Mouse (Mus musculus): ENCODE results near the gene Trappc2l. TPM values are rescaled to one million over a fixed set of nuclear protein-coding genes. Genes with fewer than 3 reads are reported as not detected.

The Trappc2l gene
- polyA plus RNA-seq, 1 experiment from 2014 or later, result 41.4 TPM

DNA sequence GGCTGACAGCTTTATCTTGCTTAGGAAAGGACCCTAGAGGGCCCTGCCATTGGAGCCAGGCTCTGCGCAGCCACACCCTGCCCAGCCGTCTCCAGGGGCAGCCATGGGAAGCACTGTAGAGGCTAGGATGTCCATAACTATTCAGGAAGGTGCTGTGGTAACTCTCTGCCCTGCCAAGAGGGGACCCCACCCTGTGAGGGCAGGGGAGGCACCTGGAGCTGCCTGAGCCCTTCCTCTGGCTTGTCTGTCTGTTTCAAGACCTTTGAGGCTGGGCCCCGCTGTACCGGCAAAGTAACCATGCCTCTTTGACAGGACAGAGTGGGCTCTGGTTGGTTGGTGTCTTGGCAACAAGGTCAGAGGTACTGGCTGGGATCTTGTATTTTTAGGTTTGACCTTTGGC is 29.4 kb downstream of the Trappc2l start:
- no peak overlapping the region for H3K4me2 ChIP-seq (ENCODE audit: low read depth, low read length)
- H3K27me3 ChIP-seq (ENCODE audit: control insufficient read depth, insufficient read depth, low read length), result no peaks in the 10 kb centered on the region
- H3K4me3 ChIP-seq (replicated peaks; ENCODE audit: low read length), result no peak overlapping the region
- no peak overlapping the region for H3K27ac ChIP-seq (ENCODE audit: low read length)
- H3K36me3 ChIP-seq (ENCODE audit: control insufficient read depth, insufficient read depth, low read length), result no peaks in the 10 kb centered on the region
- WGBS, result 76% methylated on average over 4 of the region's 4 CpGs
- peaks cover 50% of the 10 kb centered on the region for H3K4me1 ChIP-seq (ENCODE audit: control insufficient read depth, insufficient read depth, low read length)
- H3K9me3 ChIP-seq (replicated peaks; ENCODE audit: control insufficient read depth, low read length), result no peaks in the 10 kb centered on the region
- ATAC-seq (ENCODE audit: insufficient read depth, low FRiP score), result no peak
- H3K9ac ChIP-seq (ENCODE audit: low read length), result no peak overlapping the region

DNA sequence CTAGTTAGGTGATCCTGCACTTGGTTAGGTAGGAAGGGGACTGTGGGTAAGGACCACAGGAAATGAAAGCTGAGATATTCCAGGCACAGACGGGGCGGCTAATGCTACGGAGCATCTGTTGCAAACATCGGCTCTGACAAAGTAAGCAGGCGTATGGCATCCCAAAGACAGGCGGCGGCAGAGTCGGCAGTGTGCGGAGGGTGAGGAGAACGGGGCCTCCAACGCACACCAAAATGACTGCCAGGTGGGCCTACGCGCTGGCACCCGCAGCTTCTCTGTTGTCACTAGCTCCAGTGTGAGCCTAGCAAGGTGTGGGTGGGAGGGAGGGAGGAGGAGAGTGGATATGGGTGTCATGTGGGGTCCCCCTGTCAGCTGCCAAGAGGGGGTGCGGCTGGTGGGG is 30.0 kb downstream of the Trappc2l start:
- H3K36me3 ChIP-seq (ENCODE audit: control insufficient read depth, insufficient read depth, low read length), result no peaks in the 10 kb centered on the region
- H3K4me3 ChIP-seq (replicated peaks; ENCODE audit: low read length), result no peak overlapping the region
- H3K27me3 ChIP-seq (ENCODE audit: control insufficient read depth, insufficient read depth, low read length), result no peaks in the 10 kb centered on the region
- no peak overlapping the region for H3K4me2 ChIP-seq (ENCODE audit: low read depth, low read length)
- H3K27ac ChIP-seq (ENCODE audit: low read length), result no peak overlapping the region
- 61% methylated on average over 15 of the region's 15 CpGs for WGBS
- no peaks in the 10 kb centered on the region for H3K9me3 ChIP-seq (replicated peaks; ENCODE audit: control insufficient read depth, low read length)
- no peak overlapping the region for H3K9ac ChIP-seq (ENCODE audit: low read length)
- H3K4me1 ChIP-seq (ENCODE audit: control insufficient read depth, insufficient read depth, low read length), result peaks cover 47% of the 10 kb centered on the region
- no peak for ATAC-seq (ENCODE audit: insufficient read depth, low FRiP score)

DNA sequence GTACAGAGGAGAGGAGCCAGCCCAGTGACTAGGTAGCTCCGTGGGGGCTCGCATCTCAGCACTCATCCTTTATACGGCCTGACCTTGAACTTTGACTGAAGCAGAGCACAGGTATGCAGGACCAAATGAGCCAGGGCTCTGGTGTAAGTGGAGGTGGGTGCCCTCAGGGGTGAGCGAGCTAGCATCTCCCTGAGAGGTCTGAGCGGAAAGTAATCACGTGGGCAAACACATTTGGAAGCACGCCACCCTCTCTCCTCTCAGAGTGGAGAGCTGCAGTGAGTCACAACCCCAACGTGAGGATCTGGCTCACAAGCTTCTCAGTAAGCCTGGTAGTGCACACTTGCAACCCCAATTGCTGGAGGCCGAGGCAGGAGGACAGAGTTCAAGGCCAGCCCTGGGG is 30.6 kb downstream of the Trappc2l start:
- Histone ChIP-seq H3K36me3 (ENCODE audit: control insufficient read depth, insufficient read depth, low read length) (no peaks in the 10 kb centered on the region), H3K4me1 (ENCODE audit: control insufficient read depth, insufficient read depth, low read length) (peaks cover 41% of the 10 kb centered on the region), H3K4me3 (replicated peaks; ENCODE audit: low read length) (no peak overlapping the region), H3K27ac (ENCODE audit: low read length) (no peak overlapping the region), H3K27me3 (ENCODE audit: control insufficient read depth, insufficient read depth, low read length) (no peaks in the 10 kb centered on the region), H3K9me3 (replicated peaks; ENCODE audit: control insufficient read depth, low read length) (no peaks in the 10 kb centered on the region), H3K4me2 (ENCODE audit: low read depth, low read length) (no peak overlapping the region), H3K9ac (ENCODE audit: low read length) (no peak overlapping the region)
- ATAC-seq (ENCODE audit: insufficient read depth, low FRiP score), result no peak
- 43% methylated on average over 9 of the region's 9 CpGs for WGBS

DNA sequence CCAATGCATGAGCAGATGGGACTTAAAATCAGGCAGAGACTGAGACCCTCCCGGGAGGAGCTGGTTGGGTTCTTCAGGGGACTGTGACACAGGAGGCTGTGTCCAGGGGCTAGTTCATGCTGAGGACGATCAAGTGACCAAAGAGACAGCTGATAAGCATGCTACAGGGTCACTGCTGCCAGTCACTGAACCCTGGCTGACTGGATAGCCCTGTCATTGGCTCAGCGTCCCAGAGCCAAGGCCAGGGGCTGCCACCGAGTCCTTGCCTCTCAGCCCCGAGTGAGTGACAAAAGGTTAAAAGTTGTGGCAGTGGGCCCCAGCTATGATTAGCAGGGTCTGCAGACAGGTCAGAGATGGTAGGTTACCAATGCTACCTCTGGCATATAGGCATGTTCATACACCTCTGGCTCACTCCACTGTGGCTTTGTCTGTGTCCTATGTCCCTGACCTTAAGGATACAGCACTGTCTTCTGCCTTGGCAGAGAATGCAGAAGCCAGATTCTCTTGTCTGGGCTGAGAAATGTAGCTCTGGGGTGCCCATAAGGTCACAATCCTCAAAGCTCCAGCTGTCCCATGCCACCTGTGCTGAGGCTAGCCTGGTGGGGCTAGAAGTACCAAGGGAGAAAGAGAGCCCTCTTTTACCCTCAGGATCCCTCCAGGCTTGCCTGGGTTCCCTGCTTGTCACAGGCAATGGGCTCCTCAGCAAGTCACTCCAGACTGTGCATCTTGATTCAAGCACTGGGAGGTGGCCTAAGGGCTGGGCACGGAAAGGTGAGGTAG is 32.9 kb downstream of the Trappc2l start:
- H3K4me1 ChIP-seq (ENCODE audit: control insufficient read depth, insufficient read depth, low read length), result peaks cover 27% of the 10 kb centered on the region
- H3K27me3 ChIP-seq (ENCODE audit: control insufficient read depth, insufficient read depth, low read length), result no peaks in the 10 kb centered on the region
- no peak for ATAC-seq (ENCODE audit: insufficient read depth, low FRiP score)
- H3K4me2 ChIP-seq (ENCODE audit: low read depth, low read length), result no peak overlapping the region
- H3K9ac ChIP-seq (ENCODE audit: low read length), result no peak overlapping the region
- no peak overlapping the region for H3K27ac ChIP-seq (ENCODE audit: low read length)
- H3K36me3 ChIP-seq (ENCODE audit: control insufficient read depth, insufficient read depth, low read length), result no peaks in the 10 kb centered on the region
- H3K9me3 ChIP-seq (replicated peaks; ENCODE audit: control insufficient read depth, low read length), result no peaks in the 10 kb centered on the region
- WGBS, result 71% methylated on average over 6 of the region's 6 CpGs
- no peak overlapping the region for H3K4me3 ChIP-seq (replicated peaks; ENCODE audit: low read length)

DNA sequence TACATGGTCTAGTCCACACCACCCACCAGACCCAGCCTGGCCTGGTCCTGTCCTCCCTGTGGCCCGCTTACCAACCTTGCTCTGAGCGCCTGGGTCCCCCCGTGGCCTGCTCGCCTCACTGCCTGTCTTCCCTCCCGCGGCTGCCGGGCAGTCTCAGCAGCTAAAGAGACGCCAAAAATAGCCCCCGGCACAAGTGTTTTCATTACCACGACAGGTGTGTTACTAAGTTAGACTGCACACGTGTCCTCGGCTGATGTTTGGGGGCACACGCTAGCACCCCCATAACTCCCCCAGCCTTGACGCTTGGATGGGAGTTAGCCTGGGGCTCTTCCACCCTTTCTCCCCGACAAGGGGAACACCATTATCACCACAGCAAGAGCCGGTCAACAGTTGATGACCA is 34.9 kb downstream of the Trappc2l start:
- 89% methylated on average over 16 of the region's 16 CpGs for WGBS
- no peak for ATAC-seq (ENCODE audit: insufficient read depth, low FRiP score)
- no peak overlapping the region for H3K9ac ChIP-seq (ENCODE audit: low read length)

DNA sequence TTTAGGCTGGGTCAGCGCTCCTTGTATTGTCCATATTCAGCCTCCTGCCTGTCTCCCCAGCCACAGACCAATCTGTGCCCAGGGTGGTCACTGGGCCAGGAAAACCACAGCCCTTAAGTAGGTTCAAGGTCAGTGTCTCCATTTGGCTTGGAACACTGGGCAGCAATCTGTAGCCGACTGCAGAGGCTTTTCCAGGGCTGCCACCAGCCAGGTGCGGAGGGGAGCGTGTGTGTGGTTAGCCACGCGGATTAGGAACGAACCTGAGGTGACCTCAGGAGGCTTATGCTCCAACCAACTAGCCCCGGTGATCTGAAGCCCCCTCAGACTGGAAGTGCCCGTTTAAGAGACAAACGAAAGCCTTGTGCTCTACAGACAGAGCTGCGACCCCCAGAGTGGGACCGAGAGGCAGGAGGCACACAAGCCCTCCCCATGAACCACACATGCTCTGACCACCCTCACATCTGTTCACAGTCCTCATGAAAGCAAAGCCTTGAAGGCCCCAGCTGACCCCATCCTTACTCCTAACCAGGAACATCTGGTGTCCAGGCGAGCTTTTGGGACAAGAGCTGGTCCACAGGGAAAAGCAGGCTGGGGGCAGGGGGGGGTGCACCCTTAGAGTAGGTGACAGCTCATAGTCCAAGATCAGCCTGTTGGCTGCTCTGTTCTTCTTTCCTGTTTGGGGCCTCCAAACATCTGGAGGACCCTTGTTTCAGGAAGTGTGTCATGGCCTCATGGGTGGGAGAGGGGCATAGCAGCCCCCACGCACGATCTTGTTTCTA is 36.9 kb downstream of the Trappc2l start:
- Histone ChIP-seq H3K9ac (ENCODE audit: low read length) (0 out of 2 replicates have a peak overlapping the region, but pooled peaks have one; percentile 1), H3K4me2 (ENCODE audit: low read depth, low read length) (no peak overlapping the region), H3K4me3 (replicated peaks; ENCODE audit: low read length) (no peak overlapping the region), H3K4me1 (ENCODE audit: control insufficient read depth, insufficient read depth, low read length) (peaks cover 11% of the 10 kb centered on the region; the same call in 1 of the 2 replicates), H3K36me3 (ENCODE audit: control insufficient read depth, insufficient read depth, low read length) (no peaks in the 10 kb centered on the region), H3K9me3 (replicated peaks; ENCODE audit: control insufficient read depth, low read length) (no peaks in the 10 kb centered on the region), H3K27me3 (ENCODE audit: control insufficient read depth, insufficient read depth, low read length) (no peaks in the 10 kb centered on the region), H3K27ac (ENCODE audit: low read length) (no peak overlapping the region)
- ATAC-seq (ENCODE audit: insufficient read depth, low FRiP score), result no peak
- 66% methylated on average over 15 of the region's 15 CpGs for WGBS

More for the DNA sequence above, 34.9 kb downstream of the Trappc2l start:
- Histone ChIP-seq H3K27me3 (ENCODE audit: control insufficient read depth, insufficient read depth, low read length) (no peaks in the 10 kb centered on the region), H3K27ac (ENCODE audit: low read length) (no peak overlapping the region), H3K4me3 (replicated peaks; ENCODE audit: low read length) (no peak overlapping the region), H3K9me3 (replicated peaks; ENCODE audit: control insufficient read depth, low read length) (no peaks in the 10 kb centered on the region), H3K36me3 (ENCODE audit: control insufficient read depth, insufficient read depth, low read length) (no peaks in the 10 kb centered on the region), H3K4me1 (ENCODE audit: control insufficient read depth, insufficient read depth, low read length) (peaks cover 13% of the 10 kb centered on the region), H3K4me2 (ENCODE audit: low read depth, low read length) (no peak overlapping the region)

DNA sequence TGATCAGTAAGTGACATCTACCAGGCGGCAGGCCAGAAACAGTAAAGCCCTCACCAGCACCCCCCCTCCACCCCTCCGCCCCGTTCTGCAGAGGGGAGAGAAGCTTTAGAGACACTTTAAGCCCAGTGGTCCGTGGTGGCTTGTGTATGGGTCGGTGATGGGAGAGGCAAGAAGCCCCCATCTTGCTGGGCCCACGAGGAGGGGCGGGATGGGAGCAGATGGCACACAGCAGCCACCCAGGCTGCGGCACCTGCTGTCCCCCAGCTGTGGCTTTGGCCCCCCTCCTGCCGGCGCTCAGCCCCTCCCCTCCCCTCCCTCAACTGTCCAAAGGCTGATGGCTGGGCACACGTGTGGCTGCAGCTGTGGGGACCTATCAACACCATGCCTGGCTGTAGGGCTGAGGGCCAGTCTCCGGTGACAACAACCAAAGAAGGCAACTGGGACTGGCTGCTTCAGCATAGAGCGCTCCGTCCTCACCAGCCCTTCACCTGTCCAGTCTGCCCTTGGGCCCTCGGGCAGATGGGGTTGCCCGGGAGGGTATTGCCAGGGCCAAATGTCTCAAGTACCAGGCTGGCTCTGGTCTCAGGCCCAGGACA is 40.0 kb downstream of the Trappc2l start:
- no peak overlapping the region for H3K9ac ChIP-seq (ENCODE audit: low read length)
- H3K36me3 ChIP-seq (ENCODE audit: control insufficient read depth, insufficient read depth, low read length), result no peaks in the 10 kb centered on the region
- H3K4me1 ChIP-seq (ENCODE audit: control insufficient read depth, insufficient read depth, low read length), result peaks cover 30% of the 10 kb centered on the region; the same call in 1 of the 2 replicates
- no peak for ATAC-seq (ENCODE audit: insufficient read depth, low FRiP score)
- H3K27me3 ChIP-seq (ENCODE audit: control insufficient read depth, insufficient read depth, low read length), result no peaks in the 10 kb centered on the region
- WGBS, result 79% methylated on average over 16 of the region's 16 CpGs
- no peaks in the 10 kb centered on the region for H3K9me3 ChIP-seq (replicated peaks; ENCODE audit: control insufficient read depth, low read length)
- no peak overlapping the region for H3K27ac ChIP-seq (ENCODE audit: low read length)
- no peak overlapping the region for H3K4me3 ChIP-seq (replicated peaks; ENCODE audit: low read length)
- H3K4me2 ChIP-seq (ENCODE audit: low read depth, low read length), result no peak overlapping the region

DNA sequence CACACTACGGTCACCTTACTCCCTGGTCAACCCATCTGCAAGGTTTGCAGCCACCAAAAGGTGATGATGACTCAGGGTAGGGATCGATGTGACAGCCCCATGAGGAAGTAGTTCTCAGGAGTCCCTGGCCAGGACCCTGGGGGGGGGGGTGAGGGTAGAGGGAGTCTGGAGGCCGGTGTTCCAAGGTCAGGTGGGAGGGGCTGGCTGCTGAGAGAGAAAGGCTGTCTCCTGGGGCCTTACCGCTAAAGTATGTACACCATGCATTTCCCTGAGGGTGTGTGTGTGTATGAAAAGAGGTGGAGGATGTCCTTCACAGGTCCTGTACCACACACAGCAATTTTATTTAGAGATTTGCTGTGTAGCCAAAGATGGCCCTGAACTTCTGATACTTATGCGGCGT is 41.2 kb downstream of the Trappc2l start:
- Histone ChIP-seq H3K4me3 (replicated peaks; ENCODE audit: low read length) (no peak overlapping the region), H3K36me3 (ENCODE audit: control insufficient read depth, insufficient read depth, low read length) (no peaks in the 10 kb centered on the region), H3K27ac (ENCODE audit: low read length) (no peak overlapping the region), H3K4me1 (ENCODE audit: control insufficient read depth, insufficient read depth, low read length) (peaks cover 30% of the 10 kb centered on the region; the same call in 1 of the 2 replicates), H3K4me2 (ENCODE audit: low read depth, low read length) (no peak overlapping the region), H3K27me3 (ENCODE audit: control insufficient read depth, insufficient read depth, low read length) (no peaks in the 10 kb centered on the region), H3K9me3 (replicated peaks; ENCODE audit: control insufficient read depth, low read length) (no peaks in the 10 kb centered on the region), H3K9ac (ENCODE audit: low read length) (no peak overlapping the region)
- 63% methylated on average over 6 of the region's 6 CpGs for whole genome bisulfite sequencing
- no peak for ATAC-seq (ENCODE audit: insufficient read depth, low FRiP score)

DNA sequence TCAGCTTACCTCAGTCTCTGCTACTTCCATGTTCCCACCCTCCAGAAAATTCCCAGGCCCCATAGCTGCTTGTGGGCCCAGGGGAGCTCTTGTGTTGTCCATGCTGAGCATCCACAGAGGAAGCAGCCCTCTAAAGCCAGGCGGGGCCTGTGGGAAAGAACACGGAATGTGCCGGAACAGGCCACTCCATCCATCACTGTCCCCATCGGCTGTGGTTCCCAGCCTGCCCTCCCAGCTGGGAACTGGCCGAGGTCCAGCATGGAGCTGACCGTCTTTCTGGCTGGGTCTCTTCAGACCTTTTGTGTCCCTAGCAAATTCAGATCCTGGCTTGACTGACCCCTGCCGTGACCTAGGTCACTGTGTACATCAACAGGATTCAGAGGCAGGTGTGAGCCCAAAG is 43.3 kb downstream of the Trappc2l start:
- no peak overlapping the region for H3K27ac ChIP-seq (ENCODE audit: low read length)
- peaks cover 36% of the 10 kb centered on the region; the same call in 1 of the 2 replicates for H3K4me1 ChIP-seq (ENCODE audit: control insufficient read depth, insufficient read depth, low read length)
- H3K4me3 ChIP-seq (replicated peaks; ENCODE audit: low read length), result no peak overlapping the region
- no peaks in the 10 kb centered on the region for H3K36me3 ChIP-seq (ENCODE audit: control insufficient read depth, insufficient read depth, low read length)
- no peaks in the 10 kb centered on the region for H3K9me3 ChIP-seq (replicated peaks; ENCODE audit: control insufficient read depth, low read length)
- H3K27me3 ChIP-seq (ENCODE audit: control insufficient read depth, insufficient read depth, low read length), result no peaks in the 10 kb centered on the region
- no peak overlapping the region for H3K4me2 ChIP-seq (ENCODE audit: low read depth, low read length)
- WGBS, result 14% methylated on average over 7 of the region's 7 CpGs
- peak overlapping the region; percentile 32 for H3K9ac ChIP-seq (ENCODE audit: low read length)
- ATAC-seq (ENCODE audit: insufficient read depth, low FRiP score), result peak; percentile 31; the same call in 1 of the 2 replicates

Measured in stomach, embryonic 16.5 days (tissue).